In the genomic region with DNA sequence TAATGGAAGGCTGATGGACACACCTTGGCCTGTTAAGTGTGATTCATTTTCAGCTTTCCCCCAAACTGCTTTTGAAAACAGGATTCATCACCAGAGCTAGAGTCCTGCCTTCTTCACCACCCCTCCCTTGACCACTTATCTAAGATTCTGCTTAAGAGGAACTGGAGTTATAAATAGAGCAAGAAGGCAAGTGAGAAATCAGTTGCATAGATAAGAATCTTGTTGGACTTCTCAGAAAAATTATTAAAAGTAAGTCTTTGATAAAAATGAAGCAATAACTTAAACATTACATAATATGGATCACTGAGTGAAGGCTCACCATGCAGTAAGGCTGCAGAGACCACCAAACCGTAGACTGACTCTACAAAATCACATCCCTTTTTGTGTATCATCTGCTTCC, we compare ENCODE assay signal across 10 mouse cellular contexts.
"Had no signal": no experiment of that assay in that cellular context is flagged by ENCODE, and none has a peak within 500 bp of the region (broad histone marks: within the 10 kb centered on the region; RNA-seq: fewer than 3 reads in every experiment).

No protein-coding gene starts in this region.

- H3K4me1 ChIP-seq: limb, embryonic 15.5 days had no signal

- H3K27me3 ChIP-seq: intestine, embryonic 15.5 days; limb, embryonic 15.5 days; midbrain, embryonic 13.5 days had no signal

- ATAC-seq: intestine, embryonic 15.5 days; midbrain, embryonic 13.5 days had no signal

- H3K9me3 ChIP-seq: intestine, embryonic 15.5 days; limb, embryonic 15.5 days; midbrain, embryonic 13.5 days had no signal

- H3K27ac ChIP-seq: intestine, embryonic 15.5 days; limb, embryonic 15.5 days; midbrain, embryonic 13.5 days had no signal

- H3K4me2 ChIP-seq: intestine, embryonic 15.5 days; limb, embryonic 15.5 days; lung, embryonic 14.5 days; midbrain, embryonic 13.5 days had no signal

- H3K9ac ChIP-seq: intestine, embryonic 15.5 days; limb, embryonic 15.5 days; lung, embryonic 14.5 days; midbrain, embryonic 13.5 days had no signal

- H3K4me3 ChIP-seq: intestine, embryonic 15.5 days; limb, embryonic 15.5 days; midbrain, embryonic 13.5 days had no signal

- H3K36me3 ChIP-seq: intestine, embryonic 15.5 days; limb, embryonic 15.5 days; midbrain, embryonic 13.5 days had no signal

- DNase-seq: kidney, adult 18-20 months; kidney, postnatal 14 days; lung, embryonic 14.5 days; lung, postnatal 10 days; lung, postnatal 4 days; right cerebral cortex, postnatal 14 days; thymus, postnatal 36 days had no signal
